Mouse (Mus musculus) C2C12 (cell line): ENCODE results near the gene Slc16a14.

Source experiments
- CEBPB ChIP-seq: IDR thresholded peaks from one replicate; pipeline ENCODE4 v1.6.1; 2011; ENCODE audit warnings: low read depth, mild to moderate bottlenecking, control low read depth, moderate library complexity
- CTCF ChIP-seq: IDR thresholded peaks from one replicate; pipeline ENCODE4 v1.5.1; 2011; ENCODE audit not compliant: control insufficient read depth, insufficient read depth, insufficient read length
- FOSL1 ChIP-seq: IDR thresholded peaks from one replicate; pipeline ENCODE4 v1.8.0; 2011; ENCODE audit warnings: mild to moderate bottlenecking, low read length; ENCODE audit not compliant: poor library complexity, insufficient read depth, severe bottlenecking
- MAX ChIP-seq: IDR thresholded peaks from one replicate; pipeline ENCODE4 v1.6.1; 2011; ENCODE audit warnings: mild to moderate bottlenecking, control low read depth
- MYOD1 ChIP-seq: IDR thresholded peaks from one replicate; pipeline ENCODE4 v1.6.1; 2011; ENCODE audit warnings: low read depth; ENCODE audit not compliant: control insufficient read depth, insufficient read length
- MYOG ChIP-seq: IDR thresholded peaks from one replicate; pipeline ENCODE4 v1.6.1; 2011; ENCODE audit not compliant: control insufficient read depth, insufficient read length; ENCODE audit errors: extremely low read depth
- USF1 ChIP-seq: IDR thresholded peaks from one replicate; pipeline ENCODE4 v1.6.1; 2011; ENCODE audit warnings: low read depth, mild to moderate bottlenecking, control low read depth, moderate library complexity

DNA sequence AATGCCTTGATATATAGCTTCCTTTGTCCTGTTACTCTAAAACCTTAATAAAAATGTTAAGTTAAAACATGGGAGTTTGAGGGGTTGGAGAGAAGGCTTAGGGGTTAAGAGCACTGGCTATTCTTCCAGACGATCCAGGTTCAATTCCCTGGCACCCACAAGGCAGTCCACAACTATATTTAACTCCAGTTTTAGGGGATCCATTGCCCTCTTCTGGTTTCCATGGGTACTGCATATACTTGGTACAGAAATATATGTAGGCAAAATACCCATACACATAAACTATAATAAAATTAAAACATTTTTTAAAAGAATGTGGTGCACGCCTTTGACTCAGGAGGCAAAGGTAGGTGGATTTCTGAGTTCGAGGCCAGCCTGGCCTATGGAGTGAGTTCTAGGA is 49.8 kb downstream of the Slc16a14 start:
- TF ChIP-seq MAX (no peak), USF1 (no peak), CEBPB (no peak), MYOG (no peak), CTCF (no peak), MYOD1 (no peak), FOSL1 (no peak)
